Mouse (Mus musculus): ENCODE measurements around the gene Medag. TPM values are rescaled to one million over a fixed set of nuclear protein-coding genes. Genes with fewer than 3 reads are reported as not detected.
A peak's percentile ranks its signal among the peaks of the same experiment; 100 is the strongest.

Gene Medag
- total RNA-seq, 2 experiments from 2014 or later: 14.8 to 14.9 TPM

DNA sequence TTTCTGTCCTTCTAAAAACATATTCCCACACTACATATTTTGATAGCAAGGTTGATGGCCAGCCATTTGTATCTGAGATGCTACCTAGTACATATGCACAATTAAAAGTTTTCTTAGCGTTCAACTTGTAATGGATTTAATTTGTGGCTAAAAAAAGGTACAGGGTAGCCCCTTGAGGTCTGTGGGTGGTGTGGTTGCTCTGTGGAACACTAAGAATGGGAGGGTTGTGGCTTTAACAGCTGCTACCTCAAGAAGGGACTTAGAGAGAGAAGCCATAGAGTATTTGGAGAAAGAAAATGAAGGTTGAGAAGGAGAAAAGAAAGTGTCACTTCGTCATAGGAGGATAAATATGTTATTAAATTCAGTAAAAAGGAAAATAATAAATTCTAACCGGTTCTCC is 19.4 kb downstream of the Medag start:
- no peak for DNase-seq

DNA sequence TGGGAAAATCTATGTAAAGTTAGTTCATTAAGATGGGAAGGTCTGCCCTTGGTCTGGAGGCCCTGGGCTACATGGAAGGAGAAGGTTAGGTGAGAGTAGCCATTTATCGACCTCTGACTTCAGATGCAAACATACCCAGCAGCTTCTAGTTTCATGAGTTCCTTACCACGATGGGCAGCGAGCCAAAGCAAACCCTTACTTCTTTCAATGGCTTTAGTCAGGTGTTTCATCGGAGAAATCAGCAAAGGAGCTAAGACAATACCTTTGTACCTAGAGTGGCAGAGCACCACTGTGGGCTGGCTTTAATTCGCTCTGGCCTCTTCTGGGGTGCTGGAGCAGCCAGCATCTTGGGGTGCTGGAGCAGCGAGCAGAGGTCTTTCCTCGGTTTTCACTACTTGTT is 22.1 kb downstream of the Medag start:
- DNase-seq: no peak

DNA sequence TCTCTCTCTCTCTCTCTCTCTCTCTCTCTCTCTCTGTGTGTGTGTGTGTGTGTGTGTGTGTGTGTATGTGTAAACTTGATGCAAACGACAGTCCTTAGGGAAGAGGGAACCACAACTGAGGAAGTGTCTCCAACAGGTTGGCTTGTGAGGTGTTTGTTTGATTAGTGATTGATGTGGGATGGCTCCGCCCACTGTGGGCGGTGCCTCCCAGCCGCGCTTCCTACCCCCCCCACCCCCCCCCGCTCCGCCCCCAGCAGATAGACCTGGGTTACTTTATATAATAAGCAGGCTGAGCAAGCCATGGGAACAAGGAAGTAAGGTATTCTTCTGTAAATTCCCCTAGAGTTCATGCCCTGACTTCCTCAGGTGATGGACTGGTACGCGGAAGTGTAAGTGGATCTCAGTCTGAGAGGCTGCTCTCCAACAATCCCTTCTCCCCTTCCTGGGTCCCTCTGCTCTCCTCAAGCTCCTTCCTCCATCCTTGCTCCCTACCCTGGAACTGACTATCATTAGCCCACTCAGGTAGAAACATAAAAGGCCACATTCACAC is 22.7 kb downstream of the Medag start:
- no peak for DNase-seq

DNA sequence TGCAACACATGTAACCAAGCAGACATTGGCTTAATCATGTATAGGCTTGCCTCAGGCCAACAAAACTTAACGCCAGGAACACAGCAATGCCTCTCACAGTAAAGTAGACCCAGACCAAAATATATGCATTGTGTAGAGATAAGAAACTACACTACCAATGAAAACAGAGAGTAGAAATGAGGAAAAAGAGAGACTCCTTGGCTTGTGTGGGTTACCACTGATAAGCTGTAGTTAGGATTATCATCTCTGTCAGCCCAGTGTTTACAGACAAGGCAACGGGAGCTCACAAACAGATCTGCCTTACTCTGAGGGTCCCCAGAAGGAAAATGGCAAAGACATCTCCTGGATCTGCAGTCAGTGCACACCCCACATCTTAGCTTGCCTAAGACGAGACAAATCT is 25.0 kb downstream of the Medag start:
- no peak for DNase-seq

DNA sequence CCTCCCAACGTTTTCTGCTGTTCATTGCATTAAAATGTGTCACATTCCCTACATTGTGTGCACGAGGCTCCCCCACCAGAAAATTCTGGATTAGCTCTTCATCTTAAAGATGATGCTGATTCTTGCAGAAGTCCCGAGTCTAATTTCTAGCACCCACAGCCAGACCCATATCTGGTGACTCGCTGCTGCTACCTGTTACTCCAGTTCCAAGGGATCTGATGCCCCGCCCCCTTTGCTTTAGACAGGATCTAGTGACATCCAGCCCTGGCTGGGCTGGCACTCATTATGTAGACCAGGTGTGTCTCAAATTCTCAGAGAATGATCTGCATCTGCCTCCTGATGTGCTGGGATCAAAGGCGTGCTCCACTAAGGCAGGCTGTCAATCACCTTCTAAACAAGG is 25.6 kb downstream of the Medag start:
- no peak for DNase-seq

DNA sequence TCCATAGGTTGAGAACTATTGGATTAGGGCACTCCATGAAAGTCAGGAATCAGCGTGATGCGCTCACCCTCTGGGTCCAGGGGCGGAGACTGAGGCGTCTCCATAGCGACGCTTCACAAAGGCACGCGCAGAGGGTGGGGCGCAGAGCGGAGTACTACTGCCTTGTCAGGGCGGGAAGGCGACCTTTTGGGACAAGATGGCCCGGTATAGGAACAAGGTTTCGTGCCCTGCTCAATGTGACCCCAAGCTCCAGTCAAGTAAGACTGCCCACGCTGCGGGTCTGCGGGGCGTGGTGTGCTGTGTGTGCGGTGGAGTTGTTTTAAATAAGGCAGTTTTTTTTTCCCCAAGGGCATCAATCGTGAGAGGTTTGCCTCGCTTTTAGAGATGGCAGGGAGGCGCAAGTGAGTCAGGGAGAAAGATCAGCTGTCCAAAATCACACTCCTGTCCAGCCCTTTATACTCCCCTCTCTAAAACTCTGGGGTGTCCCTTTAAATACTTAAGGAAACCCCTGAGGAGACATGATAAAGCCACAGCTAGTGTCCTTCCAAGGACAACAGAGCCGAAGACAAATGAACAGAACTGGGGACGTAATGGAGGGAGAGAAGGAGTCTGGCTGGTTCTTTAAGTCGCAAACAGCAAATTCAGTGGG is 28.1 kb downstream of the Medag start, which contains the start of gene Tex26:
TSS of gene Tex26 (plus strand) at position 130 of the 649 bp plus-strand sequence.
- DNase-seq: peak; percentile 71

DNA sequence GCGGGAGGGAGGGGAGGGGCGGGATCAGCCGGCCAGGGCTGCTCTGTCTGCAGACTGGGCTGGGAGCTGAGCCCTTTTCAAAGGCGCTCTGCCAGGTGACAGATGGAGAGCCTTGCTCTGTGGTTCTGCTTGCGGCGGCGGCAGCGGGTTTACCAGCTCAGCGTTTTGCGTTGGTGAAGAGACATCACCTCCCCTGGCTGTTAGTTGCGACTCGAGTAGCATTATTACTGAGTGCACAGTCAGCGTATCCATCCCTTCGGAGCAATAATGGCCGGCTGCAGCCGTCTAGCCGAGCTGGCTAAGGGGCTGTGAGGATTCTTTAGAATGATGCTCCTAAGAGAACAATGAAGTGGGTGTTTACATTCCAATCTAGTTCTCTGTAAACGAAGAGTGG is 28.6 kb downstream of the Medag start:
- DNase-seq: peak; percentile 73

DNA sequence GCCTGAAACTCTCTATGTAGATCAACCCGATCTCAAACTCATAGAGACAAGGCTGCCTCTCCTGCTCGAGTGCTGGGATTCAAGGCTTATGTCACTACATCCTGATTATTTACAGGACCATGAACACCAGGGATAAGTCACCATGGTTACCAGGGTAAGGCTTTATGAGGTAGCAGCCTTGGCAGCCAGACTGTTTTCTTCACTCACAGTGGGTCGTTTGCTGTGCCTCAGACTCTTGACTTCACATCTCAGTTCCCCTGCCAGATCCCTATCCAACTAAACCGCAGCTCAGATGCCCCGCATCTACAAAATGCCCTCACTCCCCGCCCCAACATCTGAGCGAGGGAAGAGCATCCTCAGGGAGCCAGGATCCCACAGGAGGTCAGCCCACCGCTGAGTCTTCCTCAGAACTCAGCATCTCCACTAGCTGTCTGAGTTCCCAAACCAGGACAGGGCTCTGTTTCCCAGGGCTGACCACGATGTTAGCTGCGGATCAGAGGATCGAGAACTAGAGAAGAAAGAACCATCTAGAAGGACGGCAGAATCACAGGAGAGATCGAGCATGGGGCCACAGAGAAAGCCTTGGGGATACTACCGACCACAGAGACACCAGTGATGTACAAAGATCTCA is 30.2 kb downstream of the Medag start:
- no peak for DNase-seq

DNA sequence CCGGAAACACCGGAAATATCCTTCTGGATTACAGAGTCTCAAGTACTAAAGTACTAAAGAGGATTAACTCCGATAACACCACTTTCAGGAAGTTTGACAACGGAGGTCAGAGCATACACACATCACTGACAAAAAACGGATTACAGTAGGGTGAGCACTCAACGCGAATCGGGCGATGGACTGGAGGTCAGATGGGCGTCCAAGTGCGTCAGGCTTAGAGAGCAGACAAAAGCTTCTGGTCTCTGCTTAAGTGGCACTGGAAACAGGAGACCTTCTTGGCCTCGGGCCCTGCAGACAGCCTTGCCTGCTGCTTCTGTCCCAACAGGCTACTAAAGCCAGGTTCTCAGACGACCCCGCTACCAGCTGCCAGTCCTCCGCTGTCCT is 30.7 kb downstream of the Medag start:
- peak; percentile 23 for DNase-seq

DNA sequence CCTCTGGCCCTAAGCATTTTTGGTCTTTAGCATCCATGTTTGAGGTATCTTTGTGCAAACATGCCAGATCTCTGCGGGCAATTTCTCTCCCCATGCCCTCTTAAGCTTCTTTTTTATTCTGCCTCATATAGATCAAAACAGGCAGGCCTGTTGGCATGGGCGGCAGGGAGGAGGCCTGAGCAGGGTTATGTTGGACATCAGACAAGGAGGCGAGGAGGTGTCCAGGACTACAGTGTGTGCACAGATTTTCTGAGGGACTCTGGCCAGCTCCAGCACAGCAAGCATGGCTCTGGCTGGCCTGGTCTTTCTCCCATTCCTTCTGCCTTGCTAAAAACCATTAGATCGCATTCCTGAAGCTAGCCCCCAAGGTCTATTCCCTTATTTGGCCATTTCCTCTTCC is 32.9 kb downstream of the Medag start:
- no peak for DNase-seq

DNA sequence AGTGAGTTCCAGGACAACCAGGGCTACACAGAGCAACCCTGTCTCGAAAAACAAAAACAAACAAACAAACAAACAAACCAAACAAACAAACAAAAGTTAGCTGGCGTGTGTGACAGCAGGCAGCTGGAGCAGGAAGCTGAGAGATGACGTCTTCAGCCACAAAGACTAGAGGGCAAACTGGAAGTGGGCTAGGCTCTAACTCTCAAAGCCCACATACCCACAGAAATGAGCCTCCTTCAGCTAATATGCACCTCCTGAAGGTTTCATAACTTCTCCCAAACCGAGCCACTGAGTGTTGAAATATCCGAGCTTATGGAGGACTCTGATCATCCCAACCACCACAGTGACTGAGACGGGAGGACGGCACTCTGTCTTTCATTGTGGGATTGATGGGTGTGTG is 34.9 kb downstream of the Medag start:
- no peak for DNase-seq

DNA sequence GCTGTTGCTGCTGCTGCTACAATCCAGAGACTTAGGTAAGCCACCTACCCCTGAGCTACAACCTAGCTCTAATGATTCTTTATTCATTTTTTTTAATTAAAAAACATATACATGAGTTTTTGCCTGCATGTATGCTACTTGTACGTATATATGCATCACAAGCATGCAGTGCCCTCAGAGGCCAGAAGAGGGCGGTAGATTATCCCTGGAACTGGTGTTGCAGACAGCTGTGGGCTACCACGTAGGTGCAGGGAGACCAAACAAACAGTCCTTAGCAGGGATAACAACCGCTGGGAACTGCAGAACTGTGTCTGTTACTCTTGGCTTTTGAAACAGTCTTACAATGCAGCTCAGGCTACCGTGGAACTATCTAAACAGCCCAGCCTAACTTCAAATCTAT is 36.2 kb downstream of the Medag start:
- no peak for DNase-seq

DNA sequence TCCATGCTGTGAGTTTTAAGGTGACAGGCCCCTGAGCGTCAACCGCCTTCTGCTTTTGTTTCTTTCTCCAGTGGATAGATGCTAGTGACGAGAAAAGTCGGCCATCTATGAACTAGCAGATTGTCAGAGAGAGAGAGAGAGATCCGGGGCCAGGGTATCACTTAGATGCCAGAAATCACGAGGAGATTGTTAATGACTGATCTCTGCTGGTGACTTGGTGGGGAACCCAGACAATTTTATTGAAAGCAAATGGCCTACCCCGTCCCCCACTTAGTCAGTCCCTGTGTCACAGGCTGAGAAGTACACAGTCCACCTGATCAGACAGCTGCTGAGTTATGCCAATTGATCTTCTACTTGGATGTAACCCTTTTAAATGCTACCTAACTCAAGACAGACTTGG is 37.9 kb downstream of the Medag start:
- no peak for DNase-seq

DNA sequence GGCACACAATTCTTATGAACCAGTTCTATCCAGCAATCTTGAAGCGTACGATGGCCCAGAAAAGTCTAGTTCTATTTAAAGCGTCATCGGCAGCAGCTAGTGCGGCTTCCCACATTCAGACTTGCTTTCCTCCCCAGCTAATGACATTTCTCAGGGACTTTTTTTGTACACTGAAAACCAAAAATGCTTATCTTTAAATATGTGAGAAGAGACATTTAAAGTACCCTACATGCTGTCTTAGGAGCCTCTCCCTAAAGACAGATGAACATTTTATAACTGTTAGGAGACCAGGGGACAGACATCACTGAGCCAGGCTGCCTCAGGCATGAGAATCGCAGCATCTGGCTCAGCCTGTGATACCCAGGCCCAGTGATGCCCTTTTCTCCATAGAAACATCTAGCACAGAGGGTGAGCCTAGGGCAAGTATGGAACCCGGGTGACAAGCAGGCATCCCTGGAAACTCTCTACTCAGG is 39.7 kb downstream of the Medag start:
- DNase-seq: no peak

DNA sequence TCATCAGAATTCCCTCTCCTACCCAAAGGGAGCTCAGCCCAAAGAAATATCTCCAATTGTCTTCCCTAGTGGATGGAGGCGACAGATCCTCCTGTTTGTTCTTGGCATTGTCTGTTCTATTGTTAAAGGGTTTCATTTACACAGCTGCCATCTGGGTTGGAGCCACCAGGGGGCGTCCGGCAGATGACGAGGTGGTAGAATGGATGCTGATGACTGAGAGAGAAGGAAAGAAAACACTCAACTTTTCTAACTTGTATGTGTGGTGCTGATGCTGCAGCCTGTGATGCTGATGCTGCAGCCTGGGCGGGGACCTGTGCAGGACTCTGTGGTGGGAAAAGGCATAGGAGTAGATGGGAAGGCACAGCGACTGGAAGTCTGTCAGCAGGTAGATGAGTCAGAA is 42.7 kb downstream of the Medag start:
- DNase-seq: peak; percentile 79

DNA sequence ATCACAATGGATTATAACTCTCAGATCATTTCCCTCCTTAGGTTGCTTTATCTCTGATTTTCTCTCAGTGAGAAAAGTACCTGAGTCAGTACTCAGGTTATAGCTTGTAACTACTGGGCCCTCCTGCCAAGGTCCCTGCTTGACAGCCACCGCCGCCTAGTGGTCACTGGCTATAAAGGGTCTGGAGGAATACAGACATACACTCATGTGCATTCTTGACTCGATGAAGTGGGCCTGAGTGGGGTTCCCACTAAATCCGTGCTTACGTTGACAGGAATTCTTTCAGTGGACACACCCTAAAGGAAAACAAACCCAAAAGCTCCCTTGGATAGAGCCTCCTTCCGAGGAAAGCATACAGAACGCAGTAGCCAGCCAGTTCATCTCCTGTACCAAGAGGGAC is 45.0 kb downstream of the Medag start:
- no peak for DNase-seq

DNA sequence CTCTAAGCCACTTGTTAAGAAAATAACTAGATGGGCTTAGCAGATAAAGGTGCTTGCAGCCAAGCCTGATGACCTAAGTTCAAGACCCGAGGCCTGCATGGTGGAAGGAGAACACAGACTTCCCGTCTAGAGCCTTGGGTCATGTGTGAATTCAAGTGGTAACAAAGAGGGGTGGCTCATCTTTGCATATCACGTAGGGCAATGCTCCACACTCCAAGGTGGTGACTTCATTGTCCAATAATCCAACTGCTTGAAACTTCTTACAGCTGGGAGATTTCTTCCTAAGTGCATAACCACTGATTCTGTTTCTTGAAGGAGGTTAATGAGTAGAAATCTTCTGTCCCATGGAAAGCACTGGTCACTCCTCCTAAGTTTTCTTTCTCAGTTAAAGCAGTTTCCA is 50.5 kb downstream of the Medag start:
- DNase-seq: no peak

DNA sequence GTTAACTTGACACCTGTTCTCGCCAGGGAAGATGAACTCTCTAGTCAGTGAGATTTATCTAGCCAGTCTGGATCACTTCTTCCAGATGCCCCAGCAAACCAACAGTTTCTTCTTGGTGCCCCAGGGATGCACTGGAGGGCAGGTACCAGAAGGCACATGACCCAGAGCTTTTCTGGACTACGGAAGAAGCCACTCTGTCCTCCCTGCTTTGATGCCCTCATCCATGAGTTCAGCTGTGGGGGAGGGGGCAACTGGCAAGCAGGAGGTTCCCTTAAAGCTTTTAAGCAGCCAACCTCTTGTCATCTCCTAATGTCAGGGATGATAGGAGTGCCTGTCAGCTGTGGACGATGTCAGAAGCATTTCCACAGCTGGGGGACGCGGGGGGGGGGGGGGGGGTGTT is 53.8 kb downstream of the Medag start:
- DNase-seq: peak; percentile 51

DNA sequence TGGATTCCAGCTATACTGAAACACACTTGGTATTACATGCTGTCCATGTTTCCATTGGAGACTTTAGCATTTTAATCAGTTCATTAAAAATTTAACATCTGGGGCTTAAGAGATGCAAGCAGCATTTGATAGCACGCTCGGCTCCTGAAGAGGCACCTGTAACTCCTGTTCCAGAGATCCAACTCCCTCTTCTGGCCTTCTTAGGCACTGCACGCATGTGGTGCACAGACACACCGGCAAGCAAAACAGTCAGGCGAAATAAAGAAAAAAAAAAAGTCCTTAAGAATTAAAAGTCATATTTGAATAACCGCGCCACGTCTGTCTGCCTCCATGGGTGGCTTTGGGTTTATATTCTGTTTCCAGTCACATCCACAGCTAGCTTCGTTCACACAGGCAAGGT is 62.6 kb downstream of the Medag start:
- DNase-seq: no peak

DNA sequence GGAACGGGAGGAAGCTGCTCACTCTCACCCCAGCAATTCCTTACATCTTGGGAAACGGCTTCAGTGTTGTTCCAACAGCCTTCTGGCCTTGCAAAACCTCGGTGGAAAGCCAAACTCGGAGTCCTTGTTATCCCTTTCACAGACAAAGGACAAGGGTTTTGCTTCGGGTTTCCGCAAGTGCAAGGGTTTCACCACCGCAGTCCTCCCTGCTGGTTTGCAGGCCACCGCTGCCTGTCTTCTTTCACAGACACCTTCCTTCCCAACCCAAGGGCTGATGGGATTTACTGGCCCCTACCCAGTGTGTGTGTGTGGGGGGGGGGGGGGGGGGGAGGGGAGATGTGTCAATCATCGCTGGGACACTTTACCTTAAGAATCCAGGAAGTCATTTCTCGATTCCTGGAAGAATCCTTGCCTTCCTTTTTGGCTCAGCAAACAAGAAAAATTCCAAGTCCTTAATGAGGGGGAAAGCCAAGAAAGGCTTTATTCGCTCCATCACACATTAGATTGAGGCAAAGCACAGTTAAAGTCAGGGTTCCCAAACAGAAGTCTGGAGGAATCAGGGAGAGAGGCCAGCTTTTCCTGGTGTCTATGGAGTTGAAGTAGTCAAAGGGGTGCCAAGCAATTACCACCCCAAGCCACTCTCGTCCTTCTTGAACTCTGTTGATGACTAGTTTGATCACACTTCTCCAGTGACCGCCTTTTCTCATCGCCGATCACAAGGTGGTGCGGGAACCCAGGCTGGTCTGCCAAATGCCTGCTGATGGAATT is 63.3 kb downstream of the Medag start:
- no peak for DNase-seq
